Mouse (Mus musculus) ovary, adult 10 weeks (tissue): ENCODE data around the gene Kir3dl2. TPM values are rescaled to one million over a fixed set of nuclear protein-coding genes. Genes with fewer than 3 reads are reported as not detected.

ENCODE experiments used
- polyA plus RNA-seq: library from polyadenylated mRNA; stranded (reverse); fragments of 350-450 nt; fragmentation: Illumina TruSeq; extraction: RNeasy Lipid Tissue Mini Kit (QIAGEN cat#74804); gene quantifications from one replicate; pipeline ENCODE4 v1.2.3, GENCODE M21; 2014

The Kir3dl2 gene
- not detected for polyA plus RNA-seq

GRCm38 (mm10) chrX:136543956-136544355 lies at the start of gene Kir3dl2:
TSS of gene Kir3dl2 (minus strand) at chrX:136544056.

GRCm38 (mm10) chrX:136590199-136590896 lies 46.5 kb upstream of the Kir3dl2 start, which contains the start of gene Tceal3:
TSS of gene Tceal3 (plus strand) at chrX:136590842.

GRCm38 (mm10) chrX:136517699-136518098 lies 26.2 kb downstream of the Kir3dl2 start, which contains the start of gene Kir3dl1:
TSS of gene Kir3dl1 (plus strand) at chrX:136517999.

Other genes starting within 250 kb of the Kir3dl2 start
- not detected for gene Kir3dl1, start 26.1 kb downstream of the Kir3dl2 start, polyA plus RNA-seq
- 5.8 TPM for gene Tceal3, start 46.8 kb upstream of the Kir3dl2 start, polyA plus RNA-seq
- 39.4 TPM for gene Tceal1, start 163.9 kb upstream of the Kir3dl2 start, polyA plus RNA-seq
- 993 TPM for gene Morf4l2, start 199.6 kb upstream of the Kir3dl2 start, polyA plus RNA-seq
- gene Glra4, start 236.1 kb upstream of the Kir3dl2 start, polyA plus RNA-seq, result not detected